Mouse (Mus musculus) lung, postnatal 0 days (tissue): ENCODE measurements around the gene Ppard.

Experiments
- CTCF ChIP-seq: IDR thresholded peaks from 2 replicates; pipeline ENCODE4 v1.5.1; 2016; ENCODE audit warnings: antibody characterized with exemption, mild to moderate bottlenecking
- EP300 ChIP-seq: IDR thresholded peaks from 2 replicates; pipeline ENCODE4 v1.6.1; 2016; ENCODE audit warnings: antibody characterized with exemption, mild to moderate bottlenecking, control low read depth

DNA sequence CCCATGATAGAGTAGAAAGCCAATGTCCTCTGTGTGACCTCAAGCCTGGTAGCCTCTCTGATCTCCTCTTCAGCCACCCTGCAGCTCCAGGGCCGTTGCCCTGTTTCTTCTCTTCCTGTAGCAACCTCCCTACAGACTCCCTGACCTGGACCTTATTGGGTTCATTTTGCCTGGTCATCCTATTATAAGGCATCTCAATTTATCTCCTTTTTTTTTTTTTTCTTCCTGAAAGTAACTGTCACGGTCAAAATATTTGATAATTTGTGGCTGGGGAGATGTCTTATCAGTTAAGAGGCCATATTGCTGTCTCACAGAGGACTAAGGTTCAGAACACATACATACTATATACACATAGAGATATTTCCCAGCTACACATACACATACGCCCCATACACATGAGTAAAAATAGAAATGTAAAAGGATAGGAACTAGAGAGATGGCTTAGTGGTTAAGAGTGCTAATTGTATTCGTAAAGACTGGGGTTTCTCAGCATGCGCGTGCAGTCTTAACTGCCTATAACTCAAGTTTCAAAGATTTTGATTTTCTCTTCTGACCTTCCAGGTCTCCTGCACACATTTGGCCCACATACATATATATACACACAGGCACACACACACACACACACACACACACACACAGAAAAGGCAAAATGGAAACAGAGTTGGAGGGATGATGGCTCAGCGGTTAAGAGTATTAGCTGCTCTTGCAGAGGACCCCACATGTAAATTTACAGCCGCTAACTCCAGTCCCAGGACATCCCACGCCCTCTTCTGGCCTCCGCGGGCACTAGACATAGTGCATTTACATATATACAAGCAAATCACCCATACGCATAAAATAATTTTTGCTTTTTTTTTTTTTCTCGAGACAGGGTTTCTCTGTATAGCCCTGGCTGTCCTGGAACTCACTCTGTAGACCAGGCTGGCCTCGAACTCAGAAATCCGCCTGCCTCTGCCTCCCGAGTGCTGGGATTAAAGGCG is 80.0 kb downstream of the Ppard start:
- TF ChIP-seq EP300 = no peak
- peak; percentile 48 for TF ChIP-seq CTCF
